Mouse (Mus musculus) ovary, postnatal 36 days (tissue): ENCODE measurements around the gene Srsf6.
"Not testable (repeated sequence)": the region's sequence is repeated elsewhere in the genome, so short reads cannot be mapped to it uniquely, and the experiment has no call there.

ENCODE experiments used
- DNase-seq: peaks from one replicate; pipeline ENCODE4 v3.0.0; 2022; ENCODE audit warnings: low spot score, mixed read lengths

Gene Srsf6

GRCm38 (mm10) chr2:162931123-162931673, at the start of gene Srsf6:
Srsf6 (plus strand) TSS chr2:162931528.
- peak; percentile 88 for DNase-seq

GRCm38 (mm10) chr2:162884101-162884500, 47.2 kb upstream of the Srsf6 start:
- DNase-seq = no peak

- DNase-seq = no peak
These were observed 44.2 kb upstream of the Srsf6 start for GRCm38 (mm10) chr2:162887121-162887520.

GRCm38 (mm10) chr2:162888677-162889076, 42.7 kb upstream of the Srsf6 start:
- no peak for DNase-seq

GRCm38 (mm10) chr2:162889191-162889590, 42.1 kb upstream of the Srsf6 start:
- DNase-seq = no peak

GRCm38 (mm10) chr2:162889731-162890130, 41.6 kb upstream of the Srsf6 start:
- no peak for DNase-seq

GRCm38 (mm10) chr2:162892979-162893378, 38.3 kb upstream of the Srsf6 start:
- DNase-seq = not testable (repeated sequence)

- DNase-seq = not testable (repeated sequence)
These were observed 32.1 kb upstream of the Srsf6 start for GRCm38 (mm10) chr2:162899256-162899655.

GRCm38 (mm10) chr2:162899880-162900589, 31.3 kb upstream of the Srsf6 start:
- DNase-seq = no peak

- no peak for DNase-seq
These were observed 30.8 kb upstream of the Srsf6 start for GRCm38 (mm10) chr2:162900590-162900916.

GRCm38 (mm10) chr2:162905902-162906301, 25.4 kb upstream of the Srsf6 start:
- DNase-seq = no peak

GRCm38 (mm10) chr2:162908052-162908491, 23.3 kb upstream of the Srsf6 start:
- no peak for DNase-seq

- no peak for DNase-seq
These were observed 17.3 kb upstream of the Srsf6 start for GRCm38 (mm10) chr2:162914040-162914439.

- no peak for DNase-seq
These were observed 16.8 kb upstream of the Srsf6 start for GRCm38 (mm10) chr2:162914519-162914918.

- DNase-seq = no peak
These were observed 11.4 kb upstream of the Srsf6 start for GRCm38 (mm10) chr2:162919926-162920325.

GRCm38 (mm10) chr2:162922183-162922582, 9.1 kb upstream of the Srsf6 start:
- no peak for DNase-seq

- no peak for DNase-seq
These were observed 8.5 kb upstream of the Srsf6 start for GRCm38 (mm10) chr2:162922834-162923233.

GRCm38 (mm10) chr2:162924126-162924525, 7.2 kb upstream of the Srsf6 start:
- no peak for DNase-seq

- DNase-seq = no peak
These were observed 3.3 kb upstream of the Srsf6 start for GRCm38 (mm10) chr2:162927918-162928585.

GRCm38 (mm10) chr2:162929704-162930103, 1.6 kb upstream of the Srsf6 start:
- DNase-seq = no peak

GRCm38 (mm10) chr2:162930516-162931122, 709 bp upstream of the Srsf6 start:
- DNase-seq = no peak

GRCm38 (mm10) chr2:162931674-162932650, 634 bp downstream of the Srsf6 start:
- peak; percentile 68 for DNase-seq
